Mouse (Mus musculus) liver, embryonic 16.5 days (tissue): ENCODE measurements at regions not wholly inside any gene's neighbourhood (a gene's known extent, or its start where the extent isn't known, plus 50 kb on each side); places are given as distances from the start of the nearest gene placed in this dataset.

ENCODE experiments used
- ATAC-seq: fragments of 200-750 bp; cut with Nextera tagmentation; 2 replicates; pipeline ENCODE4 v1.8.0; 2017; ENCODE audit warnings: low read depth, mild to moderate bottlenecking, moderate number of reproducible peaks, moderate library complexity
- H3K27ac ChIP-seq: fragments of 300-500 bp; sonication (generic); 2 replicates; pipeline ENCODE4 v1.5.1; 2014; ENCODE audit warnings: mild to moderate bottlenecking, low read length
- H3K27me3 ChIP-seq: fragments of 300-500 bp; sonication (generic); 2 replicates; pipeline ENCODE4 v1.6.1; 2014; ENCODE audit warnings: low read depth, low read length, mixed read lengths; ENCODE audit not compliant: control insufficient read depth, insufficient read depth
- H3K36me3 ChIP-seq: fragments of 300-500 bp; sonication (generic); 2 replicates; pipeline ENCODE4 v1.6.1; 2014; ENCODE audit warnings: mild to moderate bottlenecking; ENCODE audit not compliant: control insufficient read depth, insufficient read depth
- H3K4me1 ChIP-seq: fragments of 300-500 bp; sonication (generic); 2 replicates; pipeline ENCODE4 v1.6.1; 2014; ENCODE audit warnings: low read depth, low read length, mixed read lengths; ENCODE audit not compliant: control insufficient read depth
- H3K4me2 ChIP-seq: fragments of 300-500 bp; sonication (generic); 2 replicates; pipeline ENCODE4 v1.6.1; 2014; ENCODE audit warnings: low read depth, low read length, mixed read lengths
- H3K4me3 ChIP-seq: fragments of 300-500 bp; sonication (generic); 2 replicates; pipeline ENCODE4 v1.5.1; 2014; ENCODE audit warnings: low read depth, mild to moderate bottlenecking, low read length
- H3K9ac ChIP-seq: fragments of 300-500 bp; sonication (generic); 2 replicates; pipeline ENCODE4 v1.6.1; 2014; ENCODE audit warnings: low read depth, low read length
- H3K9me3 ChIP-seq: fragments of 300-500 bp; sonication (generic); replicated peaks from 2 replicates; pipeline ENCODE4 v1.6.1; 2016; ENCODE audit warnings: low read length; ENCODE audit not compliant: control insufficient read depth
- WGBS: fragments of 180-500 bp; shearing (Covaris S2); extraction: QIAGEN DNeasy Blood & Tissue Kit; methylation state at CpG from one replicate; pipeline ENCODE4 v1.1.7; 2014; ENCODE audit not compliant: insufficient replicate concordance; 5-methylcytosine and 5-hydroxymethylcytosine counted together

DNA sequence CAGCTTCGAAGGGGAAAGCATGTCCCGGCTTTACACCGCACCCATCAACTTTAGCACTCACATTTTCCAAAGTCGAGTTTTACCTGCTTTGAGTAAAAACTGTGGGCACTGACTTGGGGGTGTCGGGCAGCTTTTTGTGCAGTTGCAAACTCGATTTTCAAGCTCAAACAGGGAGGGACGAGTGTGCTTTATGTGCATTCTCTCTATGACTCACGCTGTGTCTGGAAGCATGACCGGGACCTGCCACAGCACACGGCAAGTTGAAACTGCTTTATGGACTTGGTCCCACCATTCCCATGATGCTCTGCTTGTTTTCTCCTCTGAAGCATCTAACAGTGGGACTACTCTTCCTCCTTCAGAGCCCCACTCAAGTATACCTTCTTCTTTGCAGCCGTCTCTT, 174.8 kb downstream of the Sox2 start:
- no peaks in the 10 kb centered on the region for H3K36me3 ChIP-seq
- no peaks in the 10 kb centered on the region for H3K9me3 ChIP-seq
- no peak overlapping the region for H3K4me3 ChIP-seq
- no peak overlapping the region for H3K9ac ChIP-seq
- H3K27me3 ChIP-seq: no peaks in the 10 kb centered on the region
- no peak for ATAC-seq
- no peaks in the 10 kb centered on the region for H3K4me1 ChIP-seq
- H3K4me2 ChIP-seq: no peak overlapping the region
- WGBS: 69% methylated on average over 11 of the region's 11 CpGs
- H3K27ac ChIP-seq: no peak overlapping the region

- Histone ChIP-seq H3K4me2 (no peak overlapping the region), H3K9ac (no peak overlapping the region), H3K9me3 (no peaks in the 10 kb centered on the region), H3K27me3 (no peaks in the 10 kb centered on the region), H3K27ac (no peak overlapping the region), H3K4me3 (no peak overlapping the region), H3K36me3 (no peaks in the 10 kb centered on the region), H3K4me1 (no peaks in the 10 kb centered on the region)
- no peak for ATAC-seq
- 62% methylated on average over 5 of the region's 5 CpGs for WGBS
Measured at GRCm38 (mm10) chr3:34826396-34826795, 176.2 kb downstream of the Sox2 start.

- Histone ChIP-seq H3K4me1 (no peaks in the 10 kb centered on the region), H3K9me3 (no peaks in the 10 kb centered on the region), H3K4me3 (no peak overlapping the region), H3K27me3 (no peaks in the 10 kb centered on the region), H3K9ac (no peak overlapping the region), H3K4me2 (no peak overlapping the region), H3K27ac (no peak overlapping the region), H3K36me3 (no peaks in the 10 kb centered on the region)
- ATAC-seq: no peak
- 51% methylated on average over 9 of the region's 9 CpGs for WGBS
Measured at GRCm38 (mm10) chr3:34828453-34829206, 178.4 kb downstream of the Sox2 start.

DNA sequence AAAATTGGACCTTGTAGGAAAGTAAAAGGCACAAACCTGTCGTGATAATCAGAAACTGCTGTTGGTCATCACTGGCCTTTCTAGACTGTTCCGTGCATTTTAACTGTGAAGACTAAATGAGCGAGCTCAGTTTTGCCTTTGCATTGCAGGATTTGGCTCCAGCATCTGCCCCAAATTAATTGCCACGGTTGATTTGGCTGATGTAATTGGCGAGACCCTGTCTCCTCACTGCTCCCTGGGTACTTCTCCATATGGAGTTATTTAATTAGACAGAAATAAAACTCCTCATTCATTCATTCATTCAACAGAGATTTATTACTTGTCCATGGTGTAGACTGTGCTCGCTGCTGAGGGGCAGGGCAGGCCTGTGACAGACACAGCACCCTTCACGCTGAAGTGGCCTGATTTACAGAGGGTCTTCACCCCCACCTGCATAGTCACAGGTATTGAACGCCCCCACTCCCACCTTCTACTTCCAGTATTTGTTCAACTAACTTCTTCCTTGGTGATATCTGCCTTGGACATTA, 186.6 kb downstream of the Sox2 start:
- Histone ChIP-seq H3K9ac (no peak overlapping the region), H3K36me3 (no peaks in the 10 kb centered on the region), H3K27ac (no peak overlapping the region), H3K4me3 (no peak overlapping the region), H3K4me1 (no peaks in the 10 kb centered on the region), H3K4me2 (no peak overlapping the region), H3K9me3 (no peaks in the 10 kb centered on the region), H3K27me3 (no peaks in the 10 kb centered on the region)
- 62% methylated on average over 8 of the region's 8 CpGs for WGBS
- no peak for ATAC-seq

- WGBS: 69% methylated on average over 11 of the region's 11 CpGs
Measured at GRCm38 (mm10) chr3:34837644-34838332, 187.6 kb downstream of the Sox2 start.

GRCm38 (mm10) chr3:34860877-34861649, 210.9 kb downstream of the Sox2 start:
- Histone ChIP-seq H3K36me3 (no peaks in the 10 kb centered on the region), H3K4me1 (no peaks in the 10 kb centered on the region), H3K4me3 (no peak overlapping the region), H3K9me3 (no peaks in the 10 kb centered on the region), H3K27me3 (no peaks in the 10 kb centered on the region), H3K9ac (no peak overlapping the region), H3K27ac (no peak overlapping the region), H3K4me2 (no peak overlapping the region)
- ATAC-seq: no peak
- WGBS: 75% methylated on average over 16 of the region's 16 CpGs

More at GRCm38 (mm10) chr3:34837644-34838332, 187.6 kb downstream of the Sox2 start:
- H3K4me1 ChIP-seq: no peaks in the 10 kb centered on the region
- no peak overlapping the region for H3K27ac ChIP-seq
- no peak overlapping the region for H3K4me3 ChIP-seq
- no peaks in the 10 kb centered on the region for H3K9me3 ChIP-seq
- no peak for ATAC-seq
- no peak overlapping the region for H3K4me2 ChIP-seq
- H3K9ac ChIP-seq: no peak overlapping the region
- no peaks in the 10 kb centered on the region for H3K36me3 ChIP-seq
- no peaks in the 10 kb centered on the region for H3K27me3 ChIP-seq

- no peak overlapping the region for H3K9ac ChIP-seq
- H3K4me2 ChIP-seq: no peak overlapping the region
- H3K9me3 ChIP-seq: no peaks in the 10 kb centered on the region
- ATAC-seq: no peak
- H3K27me3 ChIP-seq: no peaks in the 10 kb centered on the region
- H3K4me1 ChIP-seq: no peaks in the 10 kb centered on the region
- no peak overlapping the region for H3K27ac ChIP-seq
- no peak overlapping the region for H3K4me3 ChIP-seq
- H3K36me3 ChIP-seq: no peaks in the 10 kb centered on the region
- 30% methylated on average over 16 of the region's 16 CpGs for WGBS
Measured at GRCm38 (mm10) chr3:34868698-34869409, 218.6 kb downstream of the Sox2 start.

- no peak for ATAC-seq
- WGBS: 67% methylated on average over 6 of the region's 6 CpGs
- no peak overlapping the region for H3K4me2 ChIP-seq
- H3K4me3 ChIP-seq: no peak overlapping the region
- no peak overlapping the region for H3K9ac ChIP-seq
- no peaks in the 10 kb centered on the region for H3K9me3 ChIP-seq
- no peaks in the 10 kb centered on the region for H3K27me3 ChIP-seq
- H3K27ac ChIP-seq: no peak overlapping the region
- no peaks in the 10 kb centered on the region for H3K36me3 ChIP-seq
- H3K4me1 ChIP-seq: no peaks in the 10 kb centered on the region
Measured at GRCm38 (mm10) chr3:34869911-34870310, 219.7 kb downstream of the Sox2 start.
